Mouse (Mus musculus) lung, adult 2 months (tissue): ENCODE data around the gene Ptger1. TPM values are rescaled to one million over a fixed set of nuclear protein-coding genes. Genes with fewer than 3 reads are reported as not detected.

Source experiments
- DNase-seq: peaks from one replicate; pipeline ENCODE4 v3.0.0; 2022
- H3K4me1 ChIP-seq: fragments of 200-500 bp; 2 replicates; pipeline ENCODE4 v1.6.1; 2011; ENCODE audit warnings: low read length; ENCODE audit not compliant: control insufficient read depth, insufficient read depth
- H3K4me3 ChIP-seq: fragments of 200-500 bp; replicated peaks from 2 replicates; pipeline ENCODE3; 2011; ENCODE audit warnings: low read depth, mild to moderate bottlenecking, control low read depth, low read length; ENCODE audit errors: extremely low read depth
- CTCF ChIP-seq: fragments of 200-500 bp; IDR thresholded peaks from 2 replicates; pipeline ENCODE4 v1.5.1; 2011; ENCODE audit warnings: mild to moderate bottlenecking, low read length, control low read depth; ENCODE audit not compliant: insufficient read depth
- POLR2A ChIP-seq: fragments of 200-500 bp; IDR thresholded peaks from 2 replicates; pipeline ENCODE4 v1.6.1; 2011; ENCODE audit warnings: low read depth, mild to moderate bottlenecking, control low read depth, low read length, borderline replicate concordance; ENCODE audit errors: extremely low read depth
- WGBS: fragments of 180-500 bp; shearing (Covaris S2); methylation state at CpG from one replicate; pipeline ENCODE4 v1.1.7; 2018; 5-methylcytosine and 5-hydroxymethylcytosine counted together
- polyA plus RNA-seq: library from polyadenylated mRNA; depleted of rRNA; stranded (reverse); fragments of >200 nt; gene quantifications from 2 replicates; pipeline ENCODE4 v1.2.3, GENCODE M21; 2012

Ptger1 gene
- polyA plus RNA-seq, 1 experiment = 6.8 TPM

- H3K4me3 ChIP-seq = no peak overlapping the region
- WGBS = 84% methylated on average over 10 of the region's 10 CpGs
- no peak for DNase-seq
- TF ChIP-seq POLR2A = no peak
- no peak for TF ChIP-seq CTCF
- H3K4me1 ChIP-seq = peaks cover 19% of the 10 kb centered on the region
Observed at GRCm38 (mm10) chr8:83667526-83667925, 1.0 kb downstream of the Ptger1 start.

DNA sequence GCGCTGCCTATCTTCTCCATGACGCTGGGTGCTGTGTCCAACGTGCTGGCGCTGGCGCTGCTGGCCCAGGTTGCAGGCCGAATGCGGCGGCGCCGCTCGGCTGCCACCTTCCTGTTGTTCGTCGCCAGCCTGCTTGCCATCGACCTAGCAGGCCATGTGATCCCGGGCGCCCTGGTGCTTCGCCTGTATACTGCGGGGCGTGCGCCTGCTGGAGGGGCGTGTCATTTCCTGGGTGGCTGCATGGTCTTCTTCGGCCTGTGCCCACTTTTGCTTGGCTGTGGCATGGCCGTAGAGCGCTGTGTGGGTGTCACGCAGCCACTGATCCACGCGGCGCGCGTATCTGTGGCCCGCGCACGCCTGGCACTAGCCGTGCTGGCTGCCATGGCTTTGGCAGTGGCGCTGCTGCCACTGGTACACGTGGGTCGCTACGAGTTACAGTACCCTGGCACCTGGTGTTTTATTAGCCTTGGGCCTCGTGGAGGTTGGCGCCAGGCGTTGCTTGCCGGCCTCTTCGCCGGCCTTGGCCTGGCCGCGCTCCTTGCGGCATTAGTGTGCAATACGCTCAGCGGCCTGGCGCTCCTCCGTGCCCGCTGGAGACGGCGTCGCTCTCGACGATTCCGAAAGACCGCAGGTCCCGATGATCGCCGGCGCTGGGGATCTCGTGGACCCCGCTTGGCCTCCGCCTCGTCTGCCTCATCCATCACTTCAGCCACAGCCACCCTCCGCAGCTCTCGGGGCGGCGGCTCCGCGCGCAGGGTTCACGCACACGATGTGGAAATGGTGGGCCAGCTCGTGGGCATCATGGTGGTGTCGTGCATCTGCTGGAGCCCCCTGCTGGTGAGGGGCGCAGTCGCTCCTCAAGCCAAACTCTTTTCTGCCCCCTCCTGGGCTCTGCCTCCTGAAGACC lies 1.8 kb downstream of the Ptger1 start:
- DNase-seq = peak; percentile 58
- WGBS = 49% methylated on average over 80 of the region's 80 CpGs
- no peak for TF ChIP-seq POLR2A
- peak; percentile 62 for TF ChIP-seq CTCF
- H3K4me3 ChIP-seq = no peak overlapping the region
- peaks cover 14% of the 10 kb centered on the region for H3K4me1 ChIP-seq

DNA sequence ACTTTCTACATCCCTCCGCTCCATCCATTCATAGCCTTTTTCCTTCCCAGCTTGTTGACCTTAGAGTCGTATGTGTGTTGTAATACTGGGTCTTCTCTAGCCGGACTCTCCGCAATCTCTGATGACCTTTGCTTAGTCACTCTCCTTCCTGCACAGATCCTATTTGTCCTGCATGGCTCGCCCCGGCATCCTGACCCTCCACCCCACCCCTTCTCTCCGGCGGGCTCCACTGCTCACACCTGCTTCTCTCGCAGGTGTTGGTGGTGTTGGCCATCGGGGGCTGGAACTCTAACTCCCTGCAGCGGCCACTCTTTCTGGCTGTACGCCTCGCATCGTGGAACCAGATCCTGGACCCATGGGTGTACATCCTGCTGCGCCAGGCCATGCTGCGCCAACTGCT lies 2.5 kb downstream of the Ptger1 start:
- Histone ChIP-seq H3K4me3 (no peak overlapping the region), H3K4me1 (peaks cover 14% of the 10 kb centered on the region)
- WGBS = 79% methylated on average over 16 of the region's 16 CpGs
- no peak for DNase-seq
- TF ChIP-seq POLR2A = no peak
- TF ChIP-seq CTCF = no peak

GRCm38 (mm10) chr8:83672936-83673335 lies 6.5 kb downstream of the Ptger1 start:
- Histone ChIP-seq H3K4me1 (no peaks in the 10 kb centered on the region; the same call in 1 of the 2 replicates), H3K4me3 (no peak overlapping the region)
- WGBS = 49% methylated on average over 5 of the region's 5 CpGs
- DNase-seq = no peak
- no peak for TF ChIP-seq POLR2A
- no peak for TF ChIP-seq CTCF

- Histone ChIP-seq H3K4me3 (no peak overlapping the region), H3K4me1 (no peaks in the 10 kb centered on the region)
- no peak for DNase-seq
- WGBS = 88% methylated on average over 5 of the region's 5 CpGs
- TF ChIP-seq POLR2A (no peak), CTCF (no peak)
Observed at GRCm38 (mm10) chr8:83674497-83674896, 8.0 kb downstream of the Ptger1 start.

- no peak for TF ChIP-seq CTCF
- no peak for DNase-seq
- H3K4me3 ChIP-seq = no peak overlapping the region
- H3K4me1 ChIP-seq = no peaks in the 10 kb centered on the region
- 92% methylated on average over 12 of the region's 12 CpGs for WGBS
Observed at GRCm38 (mm10) chr8:83679866-83680265, 13.4 kb downstream of the Ptger1 start.

GRCm38 (mm10) chr8:83680603-83681002 lies 14.1 kb downstream of the Ptger1 start:
- no peak overlapping the region for H3K4me3 ChIP-seq
- TF ChIP-seq POLR2A (no peak), CTCF (no peak)
- WGBS = 79% methylated on average over 5 of the region's 5 CpGs
- no peak for DNase-seq
- no peaks in the 10 kb centered on the region for H3K4me1 ChIP-seq

- Histone ChIP-seq H3K4me1 (no peaks in the 10 kb centered on the region), H3K4me3 (no peak overlapping the region)
- no peak for DNase-seq
- TF ChIP-seq CTCF (no peak), POLR2A (no peak)
- 37% methylated on average over 6 of the region's 6 CpGs for WGBS
Observed at GRCm38 (mm10) chr8:83681099-83681498, 14.6 kb downstream of the Ptger1 start.

DNA sequence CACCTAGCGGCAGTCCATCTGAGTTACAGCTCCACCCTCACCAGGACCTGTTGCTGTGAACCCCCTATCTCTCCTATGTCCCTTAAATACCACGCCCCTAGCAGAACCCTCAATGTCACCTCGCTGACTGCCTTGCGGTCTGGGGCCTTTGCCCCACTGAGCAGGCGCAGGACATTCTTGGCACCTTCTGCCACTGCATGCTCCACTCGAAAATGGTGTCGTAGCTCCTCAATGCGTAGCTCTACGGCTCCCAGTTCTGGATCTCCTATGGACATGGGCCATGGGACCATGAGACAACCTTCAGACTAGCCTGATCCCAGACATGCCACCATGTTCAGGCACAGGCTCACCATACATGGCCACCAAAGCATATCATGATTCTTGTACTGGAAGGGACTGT lies 18.0 kb downstream of the Ptger1 start:
- WGBS = 92% methylated on average over 9 of the region's 9 CpGs
- DNase-seq = no peak
- TF ChIP-seq POLR2A (no peak), CTCF (no peak)
- no peak overlapping the region for H3K4me3 ChIP-seq
- H3K4me1 ChIP-seq = no peaks in the 10 kb centered on the region

- no peak for DNase-seq
- peaks cover 3% of the 10 kb centered on the region for H3K4me1 ChIP-seq
- TF ChIP-seq POLR2A (no peak), CTCF (no peak)
- 89% methylated on average over 6 of the region's 6 CpGs for WGBS
- no peak overlapping the region for H3K4me3 ChIP-seq
Observed at GRCm38 (mm10) chr8:83689264-83689663, 22.8 kb downstream of the Ptger1 start.
